Mouse (Mus musculus): ENCODE results near the gene Sox6. TPM values are rescaled to one million over a fixed set of nuclear protein-coding genes. Genes with fewer than 3 reads are reported as not detected.

Sox6 gene
- total and polyA plus RNA-seq, 3 experiments = 11.8 to 33.4 (median 26.4) TPM

GRCm38 (mm10) chr7:115511091-115511490, 527.5 kb downstream of the Sox6 start:
- TF ChIP-seq EP300 (IDR thresholded peaks at IDR 0.05; ENCODE audit: insufficient read depth, low read depth, low read length) = no peak
- TF ChIP-seq POLR2A (IDR thresholded peaks at IDR 0.05; ENCODE audit: insufficient read depth, low read depth, low read length) = no peak
- TF ChIP-seq CTCF (IDR thresholded peaks at IDR 0.05) = no peak
- Histone ChIP-seq H3K27me3 (ENCODE audit: control insufficient read depth, insufficient read depth, low read length) (no peaks in the 10 kb centered on the region), H3K79me2 (replicated peaks; ENCODE audit: control insufficient read depth, insufficient read depth, low read length) (no peaks in the 10 kb centered on the region), H3K36me3 (ENCODE audit: control insufficient read depth, insufficient read depth, low read length) (no peaks in the 10 kb centered on the region), H3K4me3 (no peak overlapping the region), H3K9ac (ENCODE audit: low read depth, low read length) (no peak overlapping the region), H3K27ac (peak overlapping the region; percentile 26; the same call in 1 of the 2 replicates), H3K4me1 (ENCODE audit: control insufficient read depth, insufficient read depth, low read length) (no peaks in the 10 kb centered on the region)
- 55% methylated on average over 5 of the region's 5 CpGs for WGBS
- DNase-seq = peak in 1 of 2 experiments; percentile 39
- intact Hi-C loops (cut with DNase I) = no loop called here

GRCm38 (mm10) chr7:115510045-115510444, 528.6 kb downstream of the Sox6 start:
- intact Hi-C loops (cut with DNase I) = no loop called here
- Histone ChIP-seq H3K36me3 (ENCODE audit: control insufficient read depth, insufficient read depth, low read length) (no peaks in the 10 kb centered on the region), H3K4me1 (ENCODE audit: control insufficient read depth, insufficient read depth, low read length) (no peaks in the 10 kb centered on the region), H3K9ac (ENCODE audit: low read depth, low read length) (no peak overlapping the region), H3K27me3 (ENCODE audit: control insufficient read depth, insufficient read depth, low read length) (no peaks in the 10 kb centered on the region), H3K27ac (no peak overlapping the region), H3K4me3 (no peak overlapping the region), H3K79me2 (replicated peaks; ENCODE audit: control insufficient read depth, insufficient read depth, low read length) (no peaks in the 10 kb centered on the region)
- 69% methylated on average over 5 of the region's 5 CpGs for WGBS
- DNase-seq = no peak
- TF ChIP-seq POLR2A (IDR thresholded peaks at IDR 0.05; ENCODE audit: insufficient read depth, low read depth, low read length) = no peak
- TF ChIP-seq EP300 (IDR thresholded peaks at IDR 0.05; ENCODE audit: insufficient read depth, low read depth, low read length) = no peak
- TF ChIP-seq CTCF (IDR thresholded peaks at IDR 0.05) = no peak

DNA sequence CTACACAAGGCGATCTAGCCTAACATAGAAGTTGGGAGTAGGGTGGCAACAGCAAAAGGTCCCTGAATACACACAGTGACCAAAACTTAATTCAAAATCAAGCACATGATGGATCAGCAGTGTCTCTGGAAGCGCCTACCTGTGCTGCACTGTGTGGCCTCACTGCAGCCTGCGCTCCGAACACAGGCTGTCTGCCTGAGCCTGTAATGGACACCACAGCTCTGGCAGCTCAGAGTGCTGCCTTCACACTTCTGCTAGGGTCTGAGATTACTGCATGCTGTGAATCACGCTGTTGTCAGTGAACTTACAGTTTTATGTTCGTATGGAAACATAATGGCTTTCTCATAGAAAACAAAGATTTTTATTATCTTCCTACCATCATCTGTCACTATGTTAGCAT, 532.2 kb downstream of the Sox6 start:
- no peaks in the 10 kb centered on the region for H3K27me3 ChIP-seq (ENCODE audit: control insufficient read depth, insufficient read depth, low read length)
- H3K79me2 ChIP-seq (replicated peaks; ENCODE audit: control insufficient read depth, insufficient read depth, low read length) = no peaks in the 10 kb centered on the region
- H3K9ac ChIP-seq (ENCODE audit: low read depth, low read length) = no peak overlapping the region
- no peak overlapping the region for H3K27ac ChIP-seq
- TF ChIP-seq EP300 (IDR thresholded peaks at IDR 0.05; ENCODE audit: insufficient read depth, low read depth, low read length) = no peak
- TF ChIP-seq POLR2A (IDR thresholded peaks at IDR 0.05; ENCODE audit: insufficient read depth, low read depth, low read length) = no peak
- TF ChIP-seq CTCF (IDR thresholded peaks at IDR 0.05) = no peak
- no peak for DNase-seq
- H3K4me3 ChIP-seq = no peak overlapping the region
- intact Hi-C loops (cut with DNase I) = no loop called here
- 89% methylated on average over 6 of the region's 6 CpGs for WGBS
- no peaks in the 10 kb centered on the region for H3K4me1 ChIP-seq (ENCODE audit: control insufficient read depth, insufficient read depth, low read length)
- no peaks in the 10 kb centered on the region for H3K36me3 ChIP-seq (ENCODE audit: control insufficient read depth, insufficient read depth, low read length)

DNA sequence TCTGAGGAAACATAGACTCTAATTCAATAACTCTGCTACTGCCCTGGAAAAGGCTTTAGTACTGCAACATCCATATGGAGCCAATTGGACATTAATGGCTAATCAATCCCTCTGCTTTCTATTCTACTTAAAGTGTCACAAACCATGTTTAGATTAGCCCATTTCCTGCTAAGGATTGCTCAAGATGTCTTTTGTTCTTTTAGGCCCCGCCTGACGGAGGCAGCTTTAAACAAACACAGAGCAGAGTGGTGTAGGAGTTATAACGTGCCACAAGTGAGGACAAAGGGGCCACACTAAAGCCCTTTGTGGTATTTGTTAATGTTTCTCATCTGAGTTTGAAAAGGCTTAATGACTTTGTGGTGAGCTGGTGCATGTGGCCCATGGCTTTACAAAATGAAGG, 537.1 kb downstream of the Sox6 start:
- Histone ChIP-seq H3K27ac (no peak overlapping the region), H3K4me3 (no peak overlapping the region), H3K27me3 (ENCODE audit: control insufficient read depth, insufficient read depth, low read length) (no peaks in the 10 kb centered on the region), H3K36me3 (ENCODE audit: control insufficient read depth, insufficient read depth, low read length) (no peaks in the 10 kb centered on the region), H3K4me1 (ENCODE audit: control insufficient read depth, insufficient read depth, low read length) (no peaks in the 10 kb centered on the region), H3K79me2 (replicated peaks; ENCODE audit: control insufficient read depth, insufficient read depth, low read length) (no peaks in the 10 kb centered on the region), H3K9ac (ENCODE audit: low read depth, low read length) (no peak overlapping the region)
- WGBS = 60% methylated on average over 3 of the region's 3 CpGs
- intact Hi-C loops (cut with DNase I) = no loop called here
- TF ChIP-seq POLR2A (IDR thresholded peaks at IDR 0.05; ENCODE audit: insufficient read depth, low read depth, low read length) (no peak), EP300 (IDR thresholded peaks at IDR 0.05; ENCODE audit: insufficient read depth, low read depth, low read length) (no peak), CTCF (IDR thresholded peaks at IDR 0.05) (no peak)
- DNase-seq = no peak

DNA sequence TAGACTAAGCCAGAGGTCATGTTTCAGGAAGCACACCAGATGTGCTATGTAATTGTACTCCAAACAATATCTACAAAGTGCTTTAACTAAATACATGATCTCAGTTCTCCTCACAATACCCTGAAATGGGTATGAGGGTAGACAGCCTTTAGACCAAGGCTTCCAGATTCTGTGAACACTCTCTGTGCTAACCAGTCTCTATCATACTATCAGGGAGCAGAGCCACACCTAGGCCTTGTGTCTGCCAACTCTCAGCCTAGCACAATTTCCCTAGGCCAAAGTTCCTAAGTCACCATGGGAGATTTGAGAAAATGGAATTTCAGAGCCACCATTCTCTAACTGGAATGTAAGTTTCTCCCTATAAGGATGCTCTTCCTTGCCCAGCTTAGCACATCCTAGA, 537.8 kb downstream of the Sox6 start:
- H3K36me3 ChIP-seq (ENCODE audit: control insufficient read depth, insufficient read depth, low read length) = no peaks in the 10 kb centered on the region
- no peaks in the 10 kb centered on the region for H3K27me3 ChIP-seq (ENCODE audit: control insufficient read depth, insufficient read depth, low read length)
- no peak for DNase-seq
- no peaks in the 10 kb centered on the region for H3K79me2 ChIP-seq (replicated peaks; ENCODE audit: control insufficient read depth, insufficient read depth, low read length)
- intact Hi-C loops (cut with DNase I) = no loop called here
- no peak overlapping the region for H3K4me3 ChIP-seq
- H3K4me1 ChIP-seq (ENCODE audit: control insufficient read depth, insufficient read depth, low read length) = no peaks in the 10 kb centered on the region
- H3K9ac ChIP-seq (ENCODE audit: low read depth, low read length) = no peak overlapping the region
- no peak overlapping the region for H3K27ac ChIP-seq
- TF ChIP-seq CTCF (IDR thresholded peaks at IDR 0.05) (no peak), POLR2A (IDR thresholded peaks at IDR 0.05; ENCODE audit: insufficient read depth, low read depth, low read length) (no peak), EP300 (IDR thresholded peaks at IDR 0.05; ENCODE audit: insufficient read depth, low read depth, low read length) (no peak)

GRCm38 (mm10) chr7:115500170-115500569, 538.4 kb downstream of the Sox6 start:
- Histone ChIP-seq H3K9ac (ENCODE audit: low read depth, low read length) (no peak overlapping the region), H3K79me2 (replicated peaks; ENCODE audit: control insufficient read depth, insufficient read depth, low read length) (no peaks in the 10 kb centered on the region), H3K27me3 (ENCODE audit: control insufficient read depth, insufficient read depth, low read length) (no peaks in the 10 kb centered on the region), H3K36me3 (ENCODE audit: control insufficient read depth, insufficient read depth, low read length) (no peaks in the 10 kb centered on the region), H3K4me1 (ENCODE audit: control insufficient read depth, insufficient read depth, low read length) (no peaks in the 10 kb centered on the region), H3K27ac (no peak overlapping the region), H3K4me3 (no peak overlapping the region)
- DNase-seq = no peak
- no peak for TF ChIP-seq CTCF (IDR thresholded peaks at IDR 0.05)
- intact Hi-C loops (cut with DNase I) = no loop called here
- WGBS = 60% methylated on average over 7 of the region's 7 CpGs
